Mouse (Mus musculus) intestine, embryonic 14.5 days (tissue): ENCODE measurements around the gene Tmem94. TPM values are rescaled to one million over a fixed set of nuclear protein-coding genes. Genes with fewer than 3 reads are reported as not detected.
A peak's percentile ranks its signal among the peaks of the same experiment; 100 is the strongest.

Experiments
- ATAC-seq: fragments of 200-750 bp; cut with Nextera tagmentation; replicated peaks from 2 replicates; pipeline ENCODE4 v1.8.0; 2017; ENCODE audit warnings: low read depth, moderate number of reproducible peaks, moderate TSS enrichment, moderate library complexity; ENCODE audit not compliant: low FRiP score, low TSS enrichment
- DNase-seq: peaks from one replicate; pipeline ENCODE4 v3.0.0-alpha.2; 2018; ENCODE audit warnings: low spot score
- H3K27ac ChIP-seq: fragments of 300-500 bp; sonication (generic); 2 replicates; pipeline ENCODE4 v1.5.1; 2014; ENCODE audit warnings: low read depth, mild to moderate bottlenecking, control low read depth
- H3K27me3 ChIP-seq: fragments of 300-500 bp; sonication (generic); replicated peaks from 2 replicates; pipeline ENCODE4 v1.6.1; 2014; ENCODE audit warnings: low read length, control low read depth; ENCODE audit not compliant: control insufficient read depth, insufficient read depth
- H3K36me3 ChIP-seq: fragments of 300-500 bp; sonication (generic); 2 replicates; pipeline ENCODE4 v1.6.1; 2014; ENCODE audit warnings: low read length, control low read depth; ENCODE audit not compliant: control insufficient read depth, insufficient read depth
- H3K4me1 ChIP-seq: fragments of 300-500 bp; sonication (generic); replicated peaks from 2 replicates; pipeline ENCODE4 v1.6.1; 2014; ENCODE audit warnings: low read length, control low read depth, mixed read lengths; ENCODE audit not compliant: control insufficient read depth, insufficient read depth
- H3K4me2 ChIP-seq: fragments of 300-500 bp; sonication (generic); 2 replicates; pipeline ENCODE4 v1.6.1; 2014; ENCODE audit warnings: low read length
- H3K4me3 ChIP-seq: fragments of 300-500 bp; sonication (generic); 2 replicates; pipeline ENCODE4 v1.5.1; 2014; ENCODE audit warnings: low read depth, low read length, control low read depth, mixed read lengths
- H3K9ac ChIP-seq: fragments of 300-500 bp; sonication (generic); 2 replicates; pipeline ENCODE4 v1.6.1; 2014; ENCODE audit warnings: mild to moderate bottlenecking, low read length
- H3K9me3 ChIP-seq: fragments of 300-500 bp; sonication (generic); 2 replicates; pipeline ENCODE4 v1.6.1; 2016; ENCODE audit warnings: low read length, control low read depth; ENCODE audit not compliant: control insufficient read depth
- WGBS: fragments of 180-500 bp; shearing (Covaris S2); extraction: QIAGEN DNeasy Blood & Tissue Kit; methylation state at CpG from one replicate; pipeline ENCODE4 v1.1.7; 2014; 5-methylcytosine and 5-hydroxymethylcytosine counted together
- polyA plus RNA-seq: library from polyadenylated mRNA; unstranded; fragments of >200 nt; fragmentation: Nextera tagmentation; extraction: Ambion mirVana; gene quantifications from 2 replicates; pipeline ENCODE4 v1.2.1, GENCODE M21; 2014

Tmem94 gene
- polyA plus RNA-seq, 1 experiment from 2014 or later, result 15.7 TPM

DNA sequence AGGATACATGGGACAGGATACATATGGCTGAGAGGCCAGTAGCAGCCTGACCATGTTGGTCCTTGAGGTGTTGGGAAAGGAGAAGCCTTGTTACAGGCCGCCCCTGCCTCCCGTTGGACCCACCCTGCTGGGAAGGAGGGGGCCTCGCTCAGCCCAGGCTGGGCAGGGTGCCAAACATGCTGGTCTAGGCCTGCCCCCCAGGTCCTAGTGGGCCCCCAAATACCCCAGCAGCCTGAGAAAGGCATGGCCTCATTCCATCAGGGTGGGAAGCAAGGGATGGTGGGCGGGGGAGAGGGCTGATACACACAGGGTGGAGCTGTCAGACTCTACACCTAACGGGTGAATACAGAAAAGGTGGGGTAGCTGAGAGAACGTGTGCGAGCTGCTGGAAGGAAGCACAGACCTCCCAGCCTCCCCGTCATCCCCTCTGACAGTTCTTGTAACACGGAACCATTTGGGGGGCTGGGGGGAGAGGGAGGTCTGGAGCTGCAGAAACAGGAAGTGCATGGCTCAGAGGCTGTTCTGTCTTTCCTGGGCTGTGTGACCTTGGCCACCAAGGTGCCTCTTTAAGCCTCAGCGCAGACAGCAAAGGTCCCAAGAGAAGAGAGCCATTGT is 43.6 kb downstream of the Tmem94 start:
- Histone ChIP-seq H3K4me1 (peaks cover 40% of the 10 kb centered on the region), H3K9me3 (no peaks in the 10 kb centered on the region), H3K4me3 (0 out of 2 replicates have a peak overlapping the region, but pooled peaks have one; percentile 0), H3K9ac (no peak overlapping the region; the same call in 1 of the 2 replicates), H3K4me2 (peak overlapping the region; percentile 24), H3K27ac (peak overlapping the region; percentile 44; the same call in 1 of the 2 replicates), H3K27me3 (no peaks in the 10 kb centered on the region), H3K36me3 (peaks cover 46% of the 10 kb centered on the region)
- no peak for DNase-seq
- 33% methylated on average over 10 of the region's 10 CpGs for WGBS
- no peak for ATAC-seq

DNA sequence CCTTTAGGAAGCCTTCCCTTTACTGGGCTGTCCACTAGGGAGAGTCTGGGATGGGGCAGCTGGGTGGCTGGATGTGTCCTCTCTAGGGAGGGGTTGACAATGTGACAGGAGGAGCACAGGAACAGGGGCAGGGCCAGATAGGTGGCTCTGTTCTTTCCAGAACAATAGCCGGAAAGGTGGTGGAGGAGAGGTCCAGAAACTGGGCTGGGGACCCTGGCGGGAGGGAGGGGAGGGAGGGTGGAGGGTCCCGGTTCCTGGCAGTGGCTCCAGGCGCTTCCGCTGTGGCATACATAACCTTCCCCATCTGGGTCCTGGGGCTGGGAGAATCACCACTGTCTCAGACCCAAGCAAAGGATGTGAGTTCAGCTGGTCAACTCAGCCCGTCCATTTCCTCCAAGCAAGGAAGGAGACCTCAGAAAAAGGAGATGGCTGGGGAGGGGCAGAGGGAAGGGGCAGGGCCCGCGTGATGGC is 44.1 kb downstream of the Tmem94 start:
- peak overlapping the region; percentile 24 for H3K4me2 ChIP-seq
- no peaks in the 10 kb centered on the region for H3K9me3 ChIP-seq
- H3K27me3 ChIP-seq, result no peaks in the 10 kb centered on the region
- H3K9ac ChIP-seq, result peak overlapping the region; percentile 16; the same call in 1 of the 2 replicates
- ATAC-seq (no peak), DNase-seq (no peak)
- peak overlapping the region; percentile 44; the same call in 1 of the 2 replicates for H3K27ac ChIP-seq
- no peak overlapping the region for H3K4me3 ChIP-seq
- 51% methylated on average over 8 of the region's 8 CpGs for WGBS
- H3K36me3 ChIP-seq, result peaks cover 40% of the 10 kb centered on the region
- H3K4me1 ChIP-seq, result peaks cover 40% of the 10 kb centered on the region

DNA sequence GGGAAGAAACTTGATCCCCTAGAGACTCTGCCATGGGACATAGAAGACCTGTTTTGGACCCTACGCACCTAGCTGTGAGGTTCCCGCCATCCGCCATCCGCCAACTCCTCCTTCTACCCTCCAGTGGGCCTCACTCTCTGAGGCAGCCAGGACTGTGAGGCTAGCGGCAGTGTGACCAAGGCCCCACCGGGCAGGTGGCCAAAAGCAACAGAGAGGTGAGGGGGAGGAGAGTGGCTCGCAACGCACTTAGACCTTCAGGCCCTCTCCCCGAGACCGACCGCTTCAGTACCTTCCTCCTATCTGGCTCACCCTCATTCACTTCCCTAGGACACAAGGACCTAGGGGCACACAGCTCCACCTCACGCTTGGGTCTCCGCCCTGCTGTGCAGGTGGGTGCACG is 45.1 kb downstream of the Tmem94 start:
- DNase-seq (no peak), ATAC-seq (no peak)
- Histone ChIP-seq H3K9me3 (no peaks in the 10 kb centered on the region), H3K4me2 (peak overlapping the region; percentile 24), H3K27ac (no peak overlapping the region), H3K27me3 (no peaks in the 10 kb centered on the region), H3K4me1 (peaks cover 42% of the 10 kb centered on the region), H3K36me3 (peaks cover 30% of the 10 kb centered on the region), H3K9ac (0 out of 2 replicates have a peak overlapping the region, but pooled peaks have one; percentile 5), H3K4me3 (no peak overlapping the region)
- WGBS, result 72% methylated on average over 14 of the region's 14 CpGs

DNA sequence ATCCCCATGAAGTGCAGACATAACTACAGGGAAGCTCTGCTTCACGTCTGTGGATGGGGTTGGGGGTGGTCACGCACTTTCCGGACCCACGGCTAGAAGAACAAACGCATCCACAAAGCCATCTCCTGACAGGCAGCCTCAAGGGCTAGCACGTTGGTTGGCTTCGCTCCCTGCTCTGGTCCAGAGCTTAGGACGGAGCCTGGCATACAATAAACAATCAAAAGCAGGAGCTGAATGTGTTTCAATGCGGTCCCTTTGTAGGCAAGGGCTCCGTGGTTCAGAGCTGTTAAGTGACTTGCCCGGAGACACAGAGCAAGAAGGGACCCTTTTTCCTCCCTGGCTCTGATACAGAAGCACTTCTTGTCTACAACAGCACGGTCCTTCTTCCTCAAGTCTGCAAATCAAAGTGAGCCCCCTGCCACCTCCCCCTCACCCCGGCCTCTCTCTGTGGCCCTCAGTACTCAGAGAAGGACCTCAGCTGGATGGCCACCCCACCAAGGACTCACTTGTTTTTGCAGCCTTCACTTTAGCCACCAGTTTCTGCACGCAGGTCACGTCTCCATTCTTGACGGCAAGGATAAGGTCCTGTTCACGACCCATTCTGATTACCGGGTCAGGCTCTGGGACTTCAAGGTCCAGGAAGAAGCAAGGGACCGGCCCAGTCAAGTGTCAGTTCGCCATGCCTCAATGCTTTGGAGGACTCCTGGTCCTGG is 46.3 kb downstream of the Tmem94 start:
- Histone ChIP-seq H3K4me2 (peak overlapping the region; percentile 80), H3K9ac (peak overlapping the region; percentile 82; the same call in 1 of the 2 replicates), H3K27me3 (no peaks in the 10 kb centered on the region), H3K9me3 (no peaks in the 10 kb centered on the region), H3K36me3 (peaks cover 21% of the 10 kb centered on the region; the same call in 1 of the 2 replicates), H3K27ac (no peak overlapping the region), H3K4me1 (peaks cover 46% of the 10 kb centered on the region), H3K4me3 (peak overlapping the region; percentile 82; the same call in 1 of the 2 replicates)
- DNase-seq, result no peak
- no peak for ATAC-seq
- WGBS, result 74% methylated on average over 20 of the region's 20 CpGs

DNA sequence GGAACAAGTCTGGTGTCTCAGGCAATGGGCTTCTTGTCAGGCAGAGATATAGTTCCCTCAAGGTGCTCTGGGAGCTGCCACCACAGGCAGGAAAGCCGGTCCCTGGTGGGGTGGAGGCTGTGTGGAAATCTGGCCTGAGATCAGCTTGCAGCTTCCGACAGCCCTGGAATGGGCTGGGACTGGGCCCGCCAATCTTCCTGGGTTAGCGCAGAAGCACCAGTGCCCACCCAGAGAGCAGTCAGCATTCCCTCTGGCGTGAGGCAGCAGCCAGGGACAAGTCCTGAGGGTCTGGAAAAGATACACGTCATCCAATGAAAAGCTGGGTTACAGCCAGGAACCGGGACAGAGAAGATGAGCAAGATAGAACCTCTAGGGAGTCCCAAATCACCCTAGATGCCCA is 46.9 kb downstream of the Tmem94 start:
- 31% methylated on average over 7 of the region's 7 CpGs for WGBS
- peaks cover 46% of the 10 kb centered on the region for H3K4me1 ChIP-seq

DNA sequence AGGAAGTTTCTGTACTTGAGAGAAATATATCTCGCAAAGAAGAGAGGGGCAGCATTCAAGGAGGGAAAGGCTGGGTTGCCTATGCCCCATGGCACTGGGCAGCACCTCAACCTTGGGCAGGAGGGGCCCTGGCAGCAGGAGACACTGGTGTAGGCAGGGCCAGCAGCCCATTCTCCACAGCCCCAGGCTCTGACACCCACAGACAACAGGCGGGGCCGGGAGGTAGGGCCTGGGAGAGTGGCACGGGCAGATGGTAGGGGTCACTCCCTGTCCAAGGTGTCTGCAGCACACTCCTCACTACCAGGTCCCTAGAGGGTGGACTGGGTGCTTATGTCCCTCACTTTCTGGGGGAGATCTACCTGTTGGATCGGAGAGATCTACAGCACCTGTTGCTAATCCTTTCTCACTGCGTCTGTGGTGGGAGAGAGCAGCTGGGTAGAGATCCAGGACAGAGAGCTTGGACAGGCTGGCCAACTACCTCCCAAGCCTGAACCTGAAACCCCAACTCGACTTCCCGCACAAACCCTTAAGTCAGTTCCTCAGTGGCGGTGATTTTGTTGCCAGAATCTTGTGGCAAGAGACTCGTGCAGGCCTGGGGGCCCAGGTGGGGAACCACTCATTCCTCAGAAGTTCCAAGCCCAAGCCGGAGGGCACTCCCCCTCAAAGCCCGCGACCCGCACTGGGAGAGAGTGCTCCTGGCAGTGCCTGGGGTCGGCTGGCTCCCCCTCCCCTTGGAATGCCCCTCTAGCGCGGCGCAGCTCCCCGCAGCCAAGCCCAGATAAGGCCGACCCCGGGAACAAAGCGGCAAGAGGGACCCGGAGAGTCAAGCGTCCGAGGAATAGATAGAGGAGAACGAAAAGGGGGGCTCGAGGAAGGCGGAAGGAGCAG is 47.5 kb downstream of the Tmem94 start:
- peak; percentile 16; the same call in 1 of the 2 replicates for ATAC-seq
- H3K27ac ChIP-seq, result peak overlapping the region; percentile 71
- H3K4me1 ChIP-seq, result peaks cover 46% of the 10 kb centered on the region
- 4% methylated on average over 28 of the region's 28 CpGs for WGBS
- peaks cover 15% of the 10 kb centered on the region; the same call in 1 of the 2 replicates for H3K36me3 ChIP-seq
- no peak for DNase-seq
- H3K4me3 ChIP-seq, result peak overlapping the region; percentile 82
- H3K4me2 ChIP-seq, result peak overlapping the region; percentile 80
- H3K9ac ChIP-seq, result peak overlapping the region; percentile 82
- no peaks in the 10 kb centered on the region for H3K9me3 ChIP-seq
- no peaks in the 10 kb centered on the region for H3K27me3 ChIP-seq

More for the DNA sequence above, 46.9 kb downstream of the Tmem94 start:
- Histone ChIP-seq H3K4me3 (peak overlapping the region; percentile 82), H3K4me2 (peak overlapping the region; percentile 80), H3K27ac (no peak overlapping the region), H3K27me3 (no peaks in the 10 kb centered on the region), H3K9me3 (no peaks in the 10 kb centered on the region), H3K36me3 (peaks cover 19% of the 10 kb centered on the region; the same call in 1 of the 2 replicates), H3K9ac (peak overlapping the region; percentile 82; the same call in 1 of the 2 replicates)
- DNase-seq (no peak), ATAC-seq (no peak)

DNA sequence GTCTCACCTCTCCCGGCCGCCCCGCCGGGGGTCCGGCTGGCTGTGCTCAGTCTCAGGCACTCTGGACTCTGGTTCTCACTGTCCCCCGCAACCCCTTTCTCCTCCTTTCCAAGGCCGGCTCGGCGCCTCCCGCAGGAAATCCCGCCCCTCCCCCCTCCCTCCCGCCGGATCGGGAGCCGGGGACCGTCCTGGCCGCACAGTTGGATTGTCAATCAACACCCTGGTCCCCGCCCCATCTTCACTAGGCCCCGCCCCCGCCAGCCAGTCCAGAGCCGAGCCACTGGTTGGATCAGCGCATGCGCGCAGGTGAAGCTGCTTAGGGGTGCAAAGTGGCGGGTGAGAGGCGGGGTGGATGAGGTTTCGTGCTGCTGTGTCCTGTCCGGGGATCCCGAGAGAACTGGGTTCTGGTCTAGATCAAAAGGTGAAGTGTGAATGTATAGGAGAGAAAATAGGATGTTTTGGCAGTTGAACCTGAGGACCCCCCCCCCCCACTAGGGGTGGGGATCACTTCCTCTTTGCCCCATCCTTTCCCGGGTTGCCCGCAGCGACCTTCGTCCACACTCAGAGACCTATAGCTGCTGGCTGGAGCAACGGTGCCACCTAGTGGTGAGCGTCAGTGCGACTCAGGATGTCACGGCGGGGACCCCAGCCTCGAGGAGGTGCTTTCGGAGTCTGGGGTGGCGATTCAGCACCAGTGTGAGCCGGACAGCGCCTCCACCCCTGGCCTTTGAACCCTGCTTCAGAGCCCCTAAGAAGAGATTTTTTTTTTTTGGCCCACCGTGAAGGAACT is 48.5 kb downstream of the Tmem94 start, which contains the start of gene Caskin2:
Gene Caskin2, minus strand, starts transcription at position 133 of the 790 bp plus-strand sequence.
- Histone ChIP-seq H3K36me3 (peaks cover 15% of the 10 kb centered on the region; the same call in 1 of the 2 replicates), H3K4me1 (peaks cover 39% of the 10 kb centered on the region), H3K4me2 (peak within 1 kb of the TSS; percentile 80), H3K27ac (peak within 1 kb of the TSS; percentile 71), H3K27me3 (no peaks in the 10 kb centered on the region), H3K9me3 (no peaks in the 10 kb centered on the region), H3K9ac (peak within 1 kb of the TSS; percentile 82), H3K4me3 (peak within 1 kb of the TSS; percentile 82)
- peak; percentile 99 for DNase-seq
- 0% methylated on average over 43 of the region's 44 CpGs for WGBS
- peak; percentile 93 for ATAC-seq
